13 mouse cellular contexts compared by ENCODE assay signal in the genomic region with DNA sequence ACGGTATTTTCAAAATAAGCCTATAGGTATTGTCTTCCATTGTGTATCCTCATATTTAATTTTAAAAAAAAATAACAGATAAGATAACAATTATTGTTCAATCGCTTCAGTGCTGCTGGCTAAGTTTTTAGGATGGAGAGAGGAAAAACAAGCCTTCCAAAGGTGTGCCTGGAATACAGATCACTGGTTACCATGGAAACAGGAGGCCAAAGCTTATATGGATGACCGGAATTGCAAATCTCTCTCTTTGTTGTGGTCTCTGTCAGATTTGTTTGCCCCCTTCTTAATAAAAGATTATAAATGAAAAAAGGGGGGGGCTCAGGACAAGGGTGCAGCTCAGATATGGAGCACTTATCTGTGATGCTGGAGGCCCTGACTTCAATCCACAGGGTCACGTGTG. TPM values are rescaled to one million over a fixed set of nuclear protein-coding genes. Genes with fewer than 3 reads are reported as not detected.
DNase-seq lines count a peak whose midpoint lies in the region; ATAC-seq and TF ChIP-seq lines count a peak whose summit lies in the region.
"Had no signal": no experiment of that assay in that cellular context is flagged by ENCODE, and none has a peak within 500 bp of the region (broad histone marks: within the 10 kb centered on the region; RNA-seq: fewer than 3 reads in every experiment).

No protein-coding gene starts in this region.

- H3K9me3 ChIP-seq in embryonic facial prominence, embryonic 12.5 days: no peaks in the 10 kb centered on the region
- H3K9me3 ChIP-seq in hindbrain, embryonic 11.5 days (ENCODE audit: control insufficient read depth, low read length): no peaks in the 10 kb centered on the region
- H3K9me3 ChIP-seq in midbrain, embryonic 14.5 days (ENCODE audit: control insufficient read depth, low read length): no peaks in the 10 kb centered on the region
- no peaks in the 10 kb centered on the region for H3K9me3 ChIP-seq in intestine, embryonic 15.5 days
- H3K9me3 ChIP-seq: limb, embryonic 15.5 days had no signal

- no peak overlapping the region for H3K4me3 ChIP-seq in embryonic facial prominence, embryonic 12.5 days
- peak overlapping the region; percentile 16 for H3K4me3 ChIP-seq in hindbrain, embryonic 11.5 days (ENCODE audit: low read depth, low read length)
- peak overlapping the region; percentile 99 for H3K4me3 ChIP-seq in midbrain, embryonic 14.5 days (replicated peaks; ENCODE audit: low read depth, low read length)
- no peak overlapping the region for H3K4me3 ChIP-seq in intestine, embryonic 15.5 days (replicated peaks)
- H3K4me3 ChIP-seq: limb, embryonic 15.5 days; myocyte had no signal

- peak overlapping the region; percentile 26 for H3K4me2 ChIP-seq in embryonic facial prominence, embryonic 12.5 days (replicated peaks)
- peak overlapping the region; percentile 27 for H3K4me2 ChIP-seq in hindbrain, embryonic 11.5 days (replicated peaks; ENCODE audit: low read depth, low read length)
- peak overlapping the region; percentile 68 for H3K4me2 ChIP-seq in midbrain, embryonic 14.5 days (ENCODE audit: low read length)
- H3K4me2 ChIP-seq in intestine, embryonic 15.5 days (replicated peaks): no peak overlapping the region
- H3K4me2 ChIP-seq: limb, embryonic 15.5 days had no signal

- no peak for TF ChIP-seq POLR2A in brain, embryonic 14.5 days (IDR thresholded peaks at IDR 0.05; ENCODE audit: borderline replicate concordance, extremely low read depth, insufficient read depth, insufficient read length, poor library complexity, severe bottlenecking)

- ATAC-seq in embryonic facial prominence, embryonic 12.5 days (ENCODE audit: insufficient number of reproducible peaks, insufficient read depth, low FRiP score, low TSS enrichment): no peak
- ATAC-seq in hindbrain, embryonic 11.5 days (ENCODE audit: low FRiP score): no peak
- ATAC-seq in midbrain, embryonic 14.5 days (ENCODE audit: low FRiP score, low TSS enrichment): no peak
- no peak for ATAC-seq in intestine, embryonic 15.5 days

- H3K27me3 ChIP-seq in embryonic facial prominence, embryonic 12.5 days: no peaks in the 10 kb centered on the region
- no peaks in the 10 kb centered on the region for H3K27me3 ChIP-seq in hindbrain, embryonic 11.5 days (ENCODE audit: control insufficient read depth, insufficient read depth, low read length)
- H3K27me3 ChIP-seq in midbrain, embryonic 14.5 days (ENCODE audit: control insufficient read depth, insufficient read depth, low read length): no peaks in the 10 kb centered on the region
- no peaks in the 10 kb centered on the region for H3K27me3 ChIP-seq in intestine, embryonic 15.5 days (replicated peaks)
- H3K27me3 ChIP-seq: limb, embryonic 15.5 days had no signal

- peaks cover 4% of the 10 kb centered on the region; the same call in 1 of the 2 replicates for H3K4me1 ChIP-seq in embryonic facial prominence, embryonic 12.5 days
- H3K4me1 ChIP-seq in hindbrain, embryonic 11.5 days (replicated peaks; ENCODE audit: control insufficient read depth, insufficient read depth, low read length): no peaks in the 10 kb centered on the region
- H3K4me1 ChIP-seq in midbrain, embryonic 14.5 days (ENCODE audit: control insufficient read depth, insufficient read depth, low read length): peaks cover 7% of the 10 kb centered on the region; the same call in 1 of the 2 replicates
- peaks cover 3% of the 10 kb centered on the region; the same call in 1 of the 2 replicates for H3K4me1 ChIP-seq in intestine, embryonic 15.5 days (replicated peaks)

- TF ChIP-seq CTCF in brain, embryonic 14.5 days (IDR thresholded peaks at IDR 0.05; ENCODE audit: borderline replicate concordance, extremely low read depth, insufficient read depth, insufficient read length): no peak

- H3K36me3 ChIP-seq in embryonic facial prominence, embryonic 12.5 days: no peaks in the 10 kb centered on the region
- no peaks in the 10 kb centered on the region for H3K36me3 ChIP-seq in hindbrain, embryonic 11.5 days (ENCODE audit: control insufficient read depth, insufficient read depth, low read length)
- H3K36me3 ChIP-seq in midbrain, embryonic 14.5 days (ENCODE audit: control insufficient read depth, insufficient read depth, low read length): peaks cover 3% of the 10 kb centered on the region; the same call in 1 of the 2 replicates
- H3K36me3 ChIP-seq in intestine, embryonic 15.5 days: no peaks in the 10 kb centered on the region
- H3K36me3 ChIP-seq: limb, embryonic 15.5 days had no signal

- H3K9ac ChIP-seq in embryonic facial prominence, embryonic 12.5 days: no peak overlapping the region
- no peak overlapping the region for H3K9ac ChIP-seq in hindbrain, embryonic 11.5 days (ENCODE audit: low read depth, low read length)
- peak overlapping the region; percentile 100 for H3K9ac ChIP-seq in midbrain, embryonic 14.5 days (replicated peaks; ENCODE audit: low read length)
- no peak overlapping the region for H3K9ac ChIP-seq in intestine, embryonic 15.5 days
- H3K9ac ChIP-seq: limb, embryonic 15.5 days had no signal

- DNase-seq in brain, embryonic 14.5 days (ENCODE audit: low read depth): peak; percentile 91
- peak; percentile 77 for DNase-seq in hindbrain, embryonic 11.5 days (ENCODE audit: low spot score)
- DNase-seq in midbrain, embryonic 14.5 days: peak; percentile 93
- no peak for DNase-seq in testis, postnatal 14 days (ENCODE audit: low spot score)
- DNase-seq in adrenal gland, adult 18-20 months (ENCODE audit: low spot score in 2 of 2): no peak
- DNase-seq: adrenal gland, adult 8-10 months; layer of hippocampus, postnatal 36 days; lung, postnatal 14 days; right cerebral cortex, postnatal 14 days had no signal

- 71% methylated on average over 4 of the region's 4 CpGs for WGBS in embryonic facial prominence, embryonic 12.5 days
- WGBS in hindbrain, embryonic 11.5 days: 49% methylated on average over 4 of the region's 4 CpGs
- WGBS in midbrain, embryonic 14.5 days: 15% methylated on average over 4 of the region's 4 CpGs
- WGBS in intestine, embryonic 15.5 days: 66% methylated on average over 4 of the region's 4 CpGs

- H3K27ac ChIP-seq in embryonic facial prominence, embryonic 12.5 days: no peak overlapping the region
- H3K27ac ChIP-seq in hindbrain, embryonic 11.5 days (ENCODE audit: low read depth, low read length): no peak overlapping the region
- peak overlapping the region; percentile 100 for H3K27ac ChIP-seq in midbrain, embryonic 14.5 days (replicated peaks; ENCODE audit: low read depth, low read length)
- no peak overlapping the region for H3K27ac ChIP-seq in intestine, embryonic 15.5 days
- H3K27ac ChIP-seq: limb, embryonic 15.5 days had no signal

RNA-seq across cellular contexts. Expression of a gene that starts 2.4 kb away (rescaled TPM):
- polyA plus RNA-seq in brain, embryonic 14.5 days (2012; rRNA removed): 631 and 795 TPM in 2 replicates
- polyA plus RNA-seq in embryonic facial prominence, embryonic 12.5 days (2016; fragmentation: Nextera tagmentation; extraction: Ambion mirVana): 146 and 177 TPM in 2 replicates
- polyA plus RNA-seq in hindbrain, embryonic 11.5 days (2014; fragmentation: Nextera tagmentation; extraction: Ambion mirVana): 130 and 214 TPM in 2 replicates
- 227 and 382 TPM in 2 replicates for polyA plus RNA-seq in midbrain, embryonic 14.5 days (2014; fragmentation: Nextera tagmentation; extraction: Ambion mirVana)
- 1 to 10 TPM; 4.5 to 5.9 TPM for total RNA-seq in adrenal gland, adult 18-20 months (2021)
- polyA plus RNA-seq in intestine, embryonic 15.5 days (2015; fragmentation: Nextera tagmentation; extraction: Ambion mirVana): 26.6 and 32.7 TPM in 2 replicates

Comparison
In these comparisons a context has a peak if more than half of its experiments do, and no peak if none do; other contexts are left out.
1. DNase-seq: peak in brain, embryonic 14.5 days (single experiment), hindbrain, embryonic 11.5 days (single experiment) and midbrain, embryonic 14.5 days (single experiment); none in testis, postnatal 14 days (single experiment) and adrenal gland, adult 18-20 months (0 of 2).
2. H3K4me3 ChIP-seq: peak in hindbrain, embryonic 11.5 days (single experiment) and midbrain, embryonic 14.5 days (single experiment); none in embryonic facial prominence, embryonic 12.5 days (single experiment) and intestine, embryonic 15.5 days (single experiment).